Mouse (Mus musculus) forebrain, embryonic 10.5 days (tissue): ENCODE results near the gene Gne. TPM values are rescaled to one million over a fixed set of nuclear protein-coding genes. Genes with fewer than 3 reads are reported as not detected.

Experiments
- polyA plus RNA-seq: library from polyadenylated mRNA; unstranded; fragments of >200 nt; fragmentation: Nextera tagmentation; extraction: Ambion mirVana; gene quantifications from 2 replicates; pipeline ENCODE4 v1.2.1, GENCODE M21; 2016

Gne gene
- polyA plus RNA-seq, 1 experiment from 2014 or later, result 18.0 TPM

Other genes starting within 250 kb of the Gne start
- gene Olfr157, start 244.0 kb downstream of the Gne start, polyA plus RNA-seq, result not detected in 2 replicates
- gene Olfr155, start 232.6 kb downstream of the Gne start, polyA plus RNA-seq, result not detected in 2 replicates
- 9.4 and 11.2 TPM in 2 replicates for gene Reck, start 208.6 kb downstream of the Gne start, polyA plus RNA-seq
- gene Glipr2, start 126.8 kb downstream of the Gne start, polyA plus RNA-seq, result 52.7 and 52.8 TPM in 2 replicates
- not detected in 2 replicates for gene Ccin, start 100.7 kb downstream of the Gne start, polyA plus RNA-seq
- gene Clta, start 79.7 kb downstream of the Gne start, polyA plus RNA-seq, result 176 and 179 TPM in 2 replicates
- 34.2 TPM in 2 replicates for gene Rnf38, start 149.6 kb upstream of the Gne start, polyA plus RNA-seq
- gene Melk, start 216.7 kb upstream of the Gne start, polyA plus RNA-seq, result 82.4 and 83.0 TPM in 2 replicates